Mouse (Mus musculus) thymus, adult 18-20 months (tissue): Measurements from ENCODE around the gene Dus2.

Experiments used
- DNase-seq, 2 experiments: peaks; one replicate each; pipeline ENCODE4 v3.0.0; 2022; ENCODE audit warnings: mixed read lengths in 2 of 2

Gene Dus2

DNA sequence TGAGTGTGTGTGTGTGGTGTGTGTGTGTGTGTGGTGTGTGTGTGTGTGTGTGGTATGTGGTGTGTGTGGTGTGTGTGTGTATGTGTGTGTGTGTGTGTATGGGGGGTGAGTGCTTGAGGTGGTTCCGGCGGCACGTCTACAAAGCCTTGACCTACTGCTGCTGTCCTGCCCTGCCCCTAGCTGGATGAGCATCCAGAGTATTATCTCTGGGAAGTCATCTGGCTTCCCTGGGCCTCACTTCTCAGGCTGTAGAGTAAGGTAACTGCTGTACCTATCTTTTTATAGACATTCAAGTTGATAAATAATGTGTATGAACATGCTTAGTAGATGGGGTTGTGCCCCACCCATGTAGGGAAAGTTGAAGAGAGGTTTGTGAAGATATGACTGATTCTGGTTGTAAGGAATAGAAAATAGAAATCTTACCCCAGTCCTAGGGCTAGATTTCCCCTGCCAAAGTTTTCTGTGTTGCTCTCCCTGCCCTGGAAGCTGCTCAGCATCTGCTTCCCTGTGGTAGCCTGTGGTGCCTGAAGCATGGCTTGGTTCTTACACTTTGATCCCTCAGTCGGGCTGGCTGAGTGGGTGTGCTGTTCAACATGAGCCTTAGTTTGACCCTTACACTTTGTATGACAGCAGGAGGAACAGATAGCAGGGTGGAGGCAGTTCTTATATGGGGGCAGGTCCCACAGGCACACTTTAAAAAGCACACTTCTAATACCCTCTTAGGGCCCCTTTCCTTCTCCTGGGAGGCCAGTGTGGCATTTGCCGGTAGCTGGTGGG, 56.9 kb downstream of the Dus2 start:
- DNase-seq, result no peak

GRCm38 (mm10) chr8:106049840-106050239, 58.7 kb downstream of the Dus2 start:
- no peak for DNase-seq

- DNase-seq, result no peak
These were observed 59.9 kb downstream of the Dus2 start for GRCm38 (mm10) chr8:106051068-106051467.

GRCm38 (mm10) chr8:106052510-106053089, 61.5 kb downstream of the Dus2 start:
- peak in 1 of 2 experiments; percentile 59 for DNase-seq

GRCm38 (mm10) chr8:106054190-106054811, 63.2 kb downstream of the Dus2 start:
- peak; percentile 68 to 86 for DNase-seq

DNA sequence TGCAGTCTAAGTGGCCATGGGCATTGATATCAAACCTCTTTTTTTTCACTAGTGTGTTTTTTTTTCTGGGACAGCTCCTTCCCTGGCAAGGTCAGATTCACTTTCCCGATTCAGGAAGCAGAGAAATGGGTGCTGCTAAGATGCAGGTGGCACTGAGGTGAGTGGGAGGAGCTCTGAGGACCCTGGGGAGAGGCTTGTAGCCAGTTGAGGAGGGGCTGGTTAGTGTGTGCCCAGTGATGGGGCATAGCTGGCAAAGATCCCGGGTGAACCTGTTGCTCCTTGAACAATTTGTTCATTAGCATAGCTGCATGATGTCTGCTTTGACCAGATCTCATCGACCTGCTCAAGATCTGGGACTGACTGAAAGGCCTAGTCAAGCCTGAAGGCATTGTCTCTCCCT, 63.9 kb downstream of the Dus2 start:
- peak; percentile 36 to 56 for DNase-seq

- no peak for DNase-seq
These were observed 65.4 kb downstream of the Dus2 start for GRCm38 (mm10) chr8:106056455-106056982.

DNA sequence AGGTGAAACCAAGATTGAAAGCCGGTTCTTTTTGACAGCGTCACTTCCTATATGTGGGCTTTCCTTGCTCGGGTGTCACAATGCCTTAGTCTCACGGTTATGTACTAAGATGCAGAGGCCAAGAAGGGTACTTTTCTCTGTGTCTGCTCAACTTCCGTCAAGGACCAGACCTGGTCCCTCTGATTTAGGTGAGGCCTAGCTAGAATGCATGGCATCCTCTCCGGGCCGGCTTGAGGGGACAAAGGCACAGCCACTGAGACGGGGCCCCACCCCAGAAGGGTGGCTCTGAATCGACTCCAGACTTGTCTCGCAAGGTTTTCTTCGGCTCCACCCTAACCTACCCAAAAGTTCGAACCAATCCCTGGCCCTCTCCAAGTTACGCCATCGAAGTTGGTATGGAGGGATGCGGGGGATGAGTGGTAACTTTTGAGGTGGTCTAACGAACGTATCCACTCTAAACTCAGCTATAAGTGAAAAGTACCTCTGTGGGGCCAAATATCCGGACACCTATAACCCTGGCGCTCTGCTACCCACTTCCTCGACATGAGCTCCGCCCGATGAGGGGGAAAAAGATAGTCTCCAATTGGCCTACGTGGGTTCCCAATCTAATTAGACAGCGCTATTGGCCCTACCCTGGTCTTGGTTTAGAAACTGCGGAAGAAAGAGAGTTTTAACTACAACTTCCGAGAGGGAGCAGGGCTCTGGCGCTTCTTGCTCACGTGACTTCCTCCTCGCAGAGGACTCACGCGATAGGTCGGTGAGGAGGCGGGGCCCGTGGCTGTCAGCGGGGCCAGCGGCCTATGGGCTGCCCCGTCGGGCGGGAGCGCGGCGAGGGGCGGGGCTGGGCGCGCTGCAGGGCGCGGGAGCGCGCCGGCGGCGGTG, 67.8 kb downstream of the Dus2 start, which contains the start of gene Nfatc3:
Gene Nfatc3 (plus strand): TSS at position 110 of the 882 bp plus-strand sequence.
- peak; percentile 97 to 98 for DNase-seq

GRCm38 (mm10) chr8:106059613-106060371, 68.7 kb downstream of the Dus2 start:
- peak in 1 of 2 experiments; percentile 64 for DNase-seq

DNA sequence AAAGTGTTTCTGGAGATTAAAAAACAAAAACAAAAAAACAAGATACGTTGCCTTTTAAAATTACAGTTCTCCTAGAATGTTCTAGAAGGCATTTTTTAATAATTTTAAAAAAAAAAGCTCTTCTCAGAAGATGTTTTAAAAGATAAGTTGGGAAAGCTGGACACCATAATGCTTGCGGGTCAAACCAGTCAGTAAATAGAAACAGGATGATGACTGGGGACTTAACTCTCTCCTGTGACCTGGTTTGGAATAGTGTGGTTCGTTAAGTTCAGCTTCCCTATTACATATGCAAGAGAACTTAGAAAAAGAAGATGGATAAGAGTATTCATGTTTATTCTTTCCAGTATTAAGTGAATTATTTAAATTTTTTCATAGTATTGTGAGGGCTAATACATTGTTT, 69.4 kb downstream of the Dus2 start:
- DNase-seq, result no peak

- no peak for DNase-seq
These were observed 70.5 kb downstream of the Dus2 start for GRCm38 (mm10) chr8:106061686-106062085.

- DNase-seq, result no peak
These were observed 71.9 kb downstream of the Dus2 start for GRCm38 (mm10) chr8:106063046-106063445.

- no peak for DNase-seq
These were observed 75.6 kb downstream of the Dus2 start for GRCm38 (mm10) chr8:106066721-106067120.

GRCm38 (mm10) chr8:106069565-106069964, 78.4 kb downstream of the Dus2 start:
- no peak for DNase-seq

DNA sequence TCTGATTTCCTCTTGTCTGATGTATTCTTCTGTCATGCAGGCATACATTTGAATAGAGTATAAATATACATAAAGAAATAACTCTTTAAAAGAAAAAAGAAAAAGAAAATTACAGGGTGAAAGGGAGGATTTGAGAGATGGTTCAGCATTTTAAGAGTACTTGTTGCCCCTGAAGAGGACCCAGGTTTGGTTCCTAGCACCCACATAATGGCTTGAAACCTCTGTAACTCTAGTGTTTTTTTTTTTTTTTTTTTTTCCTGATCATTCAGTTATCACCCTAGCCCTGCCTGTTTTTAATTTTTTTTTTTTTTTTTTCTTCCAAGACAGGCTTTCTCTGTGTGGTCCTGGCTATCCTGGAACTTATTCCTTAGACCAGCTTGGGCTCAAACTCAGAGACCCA, 81.0 kb downstream of the Dus2 start:
- DNase-seq, result no peak

GRCm38 (mm10) chr8:106074236-106074635, 83.1 kb downstream of the Dus2 start:
- no peak for DNase-seq

DNA sequence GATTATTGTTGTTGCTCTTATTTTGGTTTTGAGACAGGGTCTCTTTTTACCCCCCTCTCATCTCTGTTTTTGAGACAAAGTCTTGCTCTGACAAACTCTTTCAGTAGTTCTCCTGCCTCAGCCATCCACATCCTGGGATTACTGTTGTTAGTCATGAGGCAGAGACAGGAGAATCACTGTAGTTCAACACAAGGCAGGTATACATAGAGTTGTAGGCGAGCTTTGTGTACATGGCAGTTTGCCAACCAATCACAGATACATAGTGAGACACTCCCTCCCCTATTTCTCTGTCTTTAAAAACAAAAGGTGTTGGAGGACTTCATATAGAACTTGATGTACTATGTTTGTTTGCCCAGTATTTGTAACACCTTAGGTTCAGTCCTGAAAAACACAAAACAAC, 83.5 kb downstream of the Dus2 start:
- DNase-seq, result no peak

- no peak for DNase-seq
These were observed 84.2 kb downstream of the Dus2 start for GRCm38 (mm10) chr8:106075161-106075862.

GRCm38 (mm10) chr8:106075863-106076174, 84.7 kb downstream of the Dus2 start:
- no peak for DNase-seq

GRCm38 (mm10) chr8:106076612-106077011, 85.5 kb downstream of the Dus2 start:
- DNase-seq, result no peak

- no peak for DNase-seq
These were observed 86.4 kb downstream of the Dus2 start for GRCm38 (mm10) chr8:106077452-106078067.
